Mouse (Mus musculus): ENCODE measurements around the gene Olfr247. TPM values are rescaled to one million over a fixed set of nuclear protein-coding genes. Genes with fewer than 3 reads are reported as not detected.

The Olfr247 gene
- polyA plus RNA-seq, 1 experiment from 2014 or later: not detected

Other genes starting within 250 kb of the Olfr247 start
- gene Olfr805, start 246.8 kb downstream of the Olfr247 start, polyA plus RNA-seq (2015; fragmentation: Nextera tagmentation; extraction: Ambion mirVana): not detected in 2 replicates
- gene Olfr806, start 234.2 kb downstream of the Olfr247 start, polyA plus RNA-seq (2015; fragmentation: Nextera tagmentation; extraction: Ambion mirVana): not detected in 2 replicates
- gene Olfr807, start 218.3 kb downstream of the Olfr247 start, polyA plus RNA-seq (2015; fragmentation: Nextera tagmentation; extraction: Ambion mirVana): not detected in 2 replicates
- not detected in 2 replicates for gene Olfr808, start 210.7 kb downstream of the Olfr247 start, polyA plus RNA-seq (2015; fragmentation: Nextera tagmentation; extraction: Ambion mirVana)
- gene Olfr809, start 201.5 kb downstream of the Olfr247 start, polyA plus RNA-seq (2015; fragmentation: Nextera tagmentation; extraction: Ambion mirVana): not detected in 2 replicates
- not detected in 2 replicates for gene Olfr810, start 181.2 kb downstream of the Olfr247 start, polyA plus RNA-seq (2015; fragmentation: Nextera tagmentation; extraction: Ambion mirVana)
- not detected in 2 replicates for gene Olfr811, start 171.7 kb downstream of the Olfr247 start, polyA plus RNA-seq (2015; fragmentation: Nextera tagmentation; extraction: Ambion mirVana)
- gene Olfr812, start 130.0 kb downstream of the Olfr247 start, polyA plus RNA-seq (2015; fragmentation: Nextera tagmentation; extraction: Ambion mirVana): not detected in 2 replicates
- gene Olfr813, start 120.8 kb downstream of the Olfr247 start, polyA plus RNA-seq (2015; fragmentation: Nextera tagmentation; extraction: Ambion mirVana): not detected in 2 replicates
- gene Olfr814, start 96.3 kb downstream of the Olfr247 start, polyA plus RNA-seq (2015; fragmentation: Nextera tagmentation; extraction: Ambion mirVana): not detected in 2 replicates
- not detected in 2 replicates for gene Olfr815, start 70.3 kb downstream of the Olfr247 start, polyA plus RNA-seq (2015; fragmentation: Nextera tagmentation; extraction: Ambion mirVana)
- not detected in 2 replicates for gene Olfr816, start 60.5 kb downstream of the Olfr247 start, polyA plus RNA-seq (2015; fragmentation: Nextera tagmentation; extraction: Ambion mirVana)
- gene Olfr818, start 27.0 kb downstream of the Olfr247 start, polyA plus RNA-seq (2015; fragmentation: Nextera tagmentation; extraction: Ambion mirVana): not detected in 2 replicates
- gene Olfr819, start 8.9 kb downstream of the Olfr247 start, polyA plus RNA-seq (2015; fragmentation: Nextera tagmentation; extraction: Ambion mirVana): not detected in 2 replicates
- gene Gm10310, start 8.9 kb upstream of the Olfr247 start, polyA plus RNA-seq (2015; fragmentation: Nextera tagmentation; extraction: Ambion mirVana): not detected in 2 replicates
- gene Olfr820, start 36.5 kb upstream of the Olfr247 start, polyA plus RNA-seq (2015; fragmentation: Nextera tagmentation; extraction: Ambion mirVana): not detected in 2 replicates
- not detected in 2 replicates for gene Olfr821, start 54.2 kb upstream of the Olfr247 start, polyA plus RNA-seq (2015; fragmentation: Nextera tagmentation; extraction: Ambion mirVana)
- not detected in 2 replicates for gene Olfr822, start 95.1 kb upstream of the Olfr247 start, polyA plus RNA-seq (2015; fragmentation: Nextera tagmentation; extraction: Ambion mirVana)
- gene Olfr823, start 139.2 kb upstream of the Olfr247 start, polyA plus RNA-seq (2015; fragmentation: Nextera tagmentation; extraction: Ambion mirVana): not detected in 2 replicates
- gene Olfr824, start 153.9 kb upstream of the Olfr247 start, polyA plus RNA-seq (2015; fragmentation: Nextera tagmentation; extraction: Ambion mirVana): not detected in 2 replicates
- gene Olfr825, start 190.6 kb upstream of the Olfr247 start, polyA plus RNA-seq (2015; fragmentation: Nextera tagmentation; extraction: Ambion mirVana): not detected in 2 replicates
- not detected in 2 replicates for gene Olfr826, start 208.0 kb upstream of the Olfr247 start, polyA plus RNA-seq (2015; fragmentation: Nextera tagmentation; extraction: Ambion mirVana)
- gene Olfr827, start 238.3 kb upstream of the Olfr247 start, polyA plus RNA-seq (2015; fragmentation: Nextera tagmentation; extraction: Ambion mirVana): not detected in 2 replicates